Mouse (Mus musculus): Measurements from ENCODE around the gene Syt16.

GRCm38 (mm10) chr12:74236191-74236590 is 238.7 kb downstream of the Syt16 start:
- TF ChIP-seq CTCF (IDR thresholded peaks at IDR 0.05) (no peak), EP300 (IDR thresholded peaks at IDR 0.05) (no peak)

Measured in lung, postnatal 0 days (tissue).